Mouse (Mus musculus) ES-Bruce4 (cell line): ENCODE measurements around the gene Mocs3. TPM values are rescaled to one million over a fixed set of nuclear protein-coding genes. Genes with fewer than 3 reads are reported as not detected.

Experiments used
- H3K27ac ChIP-seq: 2 replicates; pipeline ENCODE4 v1.5.1; 2012; ENCODE audit warnings: low read length, inconsistent platforms; ENCODE audit not compliant: insufficient read depth
- H3K27me3 ChIP-seq: 2 replicates; pipeline ENCODE4 v1.6.1; 2012; ENCODE audit warnings: mild to moderate bottlenecking, low read length, inconsistent platforms; ENCODE audit not compliant: control insufficient read depth, poor library complexity, insufficient read depth, severe bottlenecking
- H3K36me3 ChIP-seq: 2 replicates; pipeline ENCODE4 v1.6.1; 2012; ENCODE audit warnings: inconsistent platforms, mild to moderate bottlenecking, low read length, moderate library complexity; ENCODE audit not compliant: control insufficient read depth, poor library complexity, insufficient read depth, severe bottlenecking
- H3K4me1 ChIP-seq: one replicate; pipeline ENCODE4 v1.8.1; 2011; ENCODE audit warnings: low read length; ENCODE audit not compliant: control insufficient read depth, insufficient read depth
- H3K4me3 ChIP-seq: 2 replicates; pipeline ENCODE4 v1.5.1; 2011; ENCODE audit warnings: low read depth, mild to moderate bottlenecking, low read length
- H3K9ac ChIP-seq: 2 replicates; pipeline ENCODE4 v1.6.1; 2012; ENCODE audit warnings: low read depth, mild to moderate bottlenecking, inconsistent platforms; ENCODE audit not compliant: poor library complexity, severe bottlenecking
- H3K9me3 ChIP-seq: replicated peaks from 2 replicates; pipeline ENCODE4 v1.6.1; 2012; ENCODE audit warnings: mild to moderate bottlenecking, low read length, inconsistent platforms; ENCODE audit not compliant: control insufficient read depth, poor library complexity, insufficient read depth, severe bottlenecking
- CTCF ChIP-seq: IDR thresholded peaks from one replicate; pipeline ENCODE4 v1.8.1; 2011; ENCODE audit warnings: low read depth, low read length
- EP300 ChIP-seq: IDR thresholded peaks from 2 replicates; pipeline ENCODE4 v1.6.1; 2011; ENCODE audit warnings: low read depth, low read length; ENCODE audit not compliant: insufficient read depth
- POLR2A ChIP-seq: IDR thresholded peaks from one replicate; pipeline ENCODE4 v1.8.1; 2011; ENCODE audit warnings: low read length; ENCODE audit not compliant: insufficient read depth
- polyA plus RNA-seq: library from polyadenylated mRNA; stranded (reverse); fragments of >200 nt; gene quantifications from 2 replicates; pipeline ENCODE4 v1.2.4, GENCODE M21; 2011; ENCODE audit warnings: low read depth; ENCODE audit not compliant: missing spikeins, insufficient read depth, insufficient read length

The Mocs3 gene
- polyA plus RNA-seq, 1 experiment: 3.2 TPM

DNA sequence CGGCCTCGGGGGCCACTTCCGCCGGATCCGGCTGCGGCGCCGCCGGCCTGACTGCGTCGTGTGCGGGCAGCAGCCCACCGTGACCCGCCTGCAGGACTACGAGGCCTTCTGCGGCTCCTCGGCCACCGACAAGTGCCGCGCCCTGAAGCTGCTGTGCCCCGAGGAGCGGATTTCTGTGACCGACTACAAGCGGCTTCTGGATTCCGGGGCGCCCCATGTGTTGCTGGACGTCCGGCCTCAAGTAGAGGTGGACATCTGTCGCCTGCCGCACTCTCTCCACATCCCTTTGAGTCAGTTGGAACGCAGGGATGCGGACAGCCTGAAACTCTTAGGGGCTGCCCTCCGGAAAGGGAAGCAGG, 1.0 kb downstream of the Mocs3 start:
- Histone ChIP-seq H3K27me3 (no peaks in the 10 kb centered on the region), H3K9ac (peak overlapping the region; percentile 87), H3K4me1 (peaks cover 2% of the 10 kb centered on the region), H3K36me3 (peaks cover 6% of the 10 kb centered on the region; the same call in 1 of the 2 replicates), H3K4me3 (peak overlapping the region; percentile 95), H3K27ac (no peak overlapping the region), H3K9me3 (no peaks in the 10 kb centered on the region)
- TF ChIP-seq CTCF (no peak), POLR2A (no peak), EP300 (no peak)

DNA sequence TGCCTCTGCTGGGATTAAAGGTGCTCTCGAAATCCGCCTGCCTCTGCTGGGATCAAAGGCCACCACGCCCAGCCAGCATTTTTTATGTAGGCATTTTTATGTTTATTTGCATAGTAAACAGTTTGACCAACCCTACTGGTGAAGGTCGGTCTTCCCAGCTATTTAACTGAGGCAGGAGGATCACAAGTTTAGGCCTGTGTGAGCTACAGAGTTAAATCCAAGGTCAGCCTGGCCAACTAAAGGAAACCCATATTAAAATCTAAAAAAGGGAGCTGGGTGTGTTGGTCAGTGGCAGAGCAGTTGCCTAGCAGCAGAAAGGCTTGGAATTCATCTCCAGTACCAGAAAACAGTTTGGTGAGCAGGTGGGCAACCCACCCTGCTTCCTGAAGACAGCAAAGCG, 2.9 kb downstream of the Mocs3 start:
- Histone ChIP-seq H3K9me3 (peaks cover 6% of the 10 kb centered on the region; the same call in 1 of the 2 replicates), H3K27me3 (no peaks in the 10 kb centered on the region), H3K4me3 (no peak overlapping the region), H3K4me1 (peaks cover 2% of the 10 kb centered on the region), H3K27ac (no peak overlapping the region), H3K9ac (no peak overlapping the region), H3K36me3 (0 out of 2 replicates have a peak, but pooled peaks cover 2% of the 10 kb centered on the region)
- no peak for TF ChIP-seq CTCF
- no peak for TF ChIP-seq POLR2A
- TF ChIP-seq EP300: no peak

DNA sequence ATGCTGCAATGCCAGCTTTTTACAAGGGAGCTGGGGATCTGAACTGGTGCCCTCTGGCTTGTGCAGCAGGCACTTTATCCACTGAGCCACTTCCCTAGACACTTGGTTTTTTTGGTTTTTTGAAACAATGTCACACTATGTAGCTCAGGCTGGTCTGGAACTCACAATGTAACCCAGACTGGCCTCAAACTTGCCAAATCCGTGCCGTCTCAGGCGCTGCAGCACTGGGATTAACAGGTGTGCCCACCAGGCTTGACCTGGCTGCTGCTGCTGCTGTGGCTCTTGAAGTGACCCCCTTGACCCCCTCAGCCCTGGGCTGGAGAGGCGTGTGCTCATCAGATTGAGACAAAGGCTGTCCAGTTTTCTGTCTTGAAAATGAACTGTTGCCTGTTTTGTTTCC, 7.9 kb downstream of the Mocs3 start:
- Histone ChIP-seq H3K36me3 (no peaks in the 10 kb centered on the region), H3K4me3 (no peak overlapping the region), H3K9me3 (peaks cover 7% of the 10 kb centered on the region; the same call in 1 of the 2 replicates), H3K27ac (no peak overlapping the region), H3K9ac (no peak overlapping the region), H3K27me3 (no peaks in the 10 kb centered on the region), H3K4me1 (no peaks in the 10 kb centered on the region)
- TF ChIP-seq EP300: no peak

DNA sequence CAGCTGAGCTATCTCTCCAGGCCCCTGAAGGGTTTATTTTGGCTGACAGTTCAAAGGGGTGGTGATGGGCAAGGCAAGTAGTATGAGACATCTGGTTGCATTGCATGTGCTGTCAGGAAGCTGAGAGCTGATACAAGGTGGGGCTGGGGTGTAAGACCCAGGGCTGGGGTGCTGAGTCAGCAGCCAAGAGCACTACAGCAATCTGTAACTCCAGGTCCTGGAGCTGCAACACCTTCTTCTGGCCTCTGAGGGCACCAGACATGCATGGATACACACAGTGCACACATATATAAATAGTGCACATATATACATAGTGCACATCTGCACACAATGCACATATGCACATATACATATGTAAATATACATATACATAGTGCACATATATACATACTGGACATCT, 12.4 kb downstream of the Mocs3 start:
- no peak overlapping the region for H3K4me3 ChIP-seq
- H3K27me3 ChIP-seq: no peaks in the 10 kb centered on the region
- TF ChIP-seq POLR2A (no peak), EP300 (no peak), CTCF (no peak)
- no peaks in the 10 kb centered on the region for H3K36me3 ChIP-seq
- H3K9me3 ChIP-seq: 0 out of 2 replicates have a peak, but pooled peaks cover 3% of the 10 kb centered on the region
- no peak overlapping the region for H3K27ac ChIP-seq
- H3K9ac ChIP-seq: no peak overlapping the region
- no peaks in the 10 kb centered on the region for H3K4me1 ChIP-seq

DNA sequence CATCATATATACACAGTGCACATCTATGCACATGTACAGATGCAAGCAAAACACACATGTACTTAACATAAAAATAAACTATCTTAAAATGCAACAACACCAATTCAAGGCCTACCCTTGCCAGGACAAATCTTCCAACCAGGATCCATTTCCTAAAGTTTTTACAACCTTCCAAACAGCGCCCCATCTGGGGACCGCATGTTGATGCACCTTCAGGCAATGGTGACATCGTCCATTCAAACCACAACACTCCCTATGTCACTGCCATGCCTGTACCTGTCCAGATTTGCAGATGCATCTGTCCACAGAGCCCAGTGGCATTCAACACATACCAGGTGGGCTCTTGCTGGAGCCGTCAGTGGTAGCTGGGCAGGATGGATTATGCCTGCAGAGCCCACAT, 12.9 kb downstream of the Mocs3 start:
- TF ChIP-seq CTCF (peak; percentile 30), POLR2A (no peak)
- 0 out of 2 replicates have a peak, but pooled peaks cover 2% of the 10 kb centered on the region for H3K9me3 ChIP-seq
- H3K4me3 ChIP-seq: no peak overlapping the region
- no peak overlapping the region for H3K9ac ChIP-seq
- H3K4me1 ChIP-seq: no peaks in the 10 kb centered on the region
- H3K27me3 ChIP-seq: no peaks in the 10 kb centered on the region
- no peaks in the 10 kb centered on the region for H3K36me3 ChIP-seq
- H3K27ac ChIP-seq: no peak overlapping the region

DNA sequence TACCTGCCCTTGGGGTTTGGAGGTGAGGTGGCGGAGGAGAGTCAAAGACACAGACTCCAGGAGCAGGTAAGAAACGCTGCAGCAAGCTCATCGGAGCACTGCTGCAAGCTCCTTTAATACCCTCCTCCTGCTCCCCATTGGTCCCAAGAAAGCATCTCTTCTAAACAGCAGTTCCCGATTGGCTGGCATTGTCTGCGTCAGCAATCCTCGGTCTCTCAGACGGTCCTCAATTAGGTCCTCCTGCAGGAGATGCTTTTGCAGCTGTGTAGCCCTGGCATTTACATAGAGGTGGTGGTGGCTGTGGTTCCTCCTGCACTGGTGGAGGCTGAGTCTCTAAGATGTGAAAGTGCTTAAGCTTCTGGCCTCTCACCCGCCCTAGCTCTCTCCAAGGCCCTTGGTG, 15.1 kb downstream of the Mocs3 start:
- Histone ChIP-seq H3K4me3 (no peak overlapping the region), H3K27ac (no peak overlapping the region), H3K9me3 (no peaks in the 10 kb centered on the region), H3K27me3 (no peaks in the 10 kb centered on the region), H3K36me3 (no peaks in the 10 kb centered on the region), H3K4me1 (no peaks in the 10 kb centered on the region), H3K9ac (no peak overlapping the region)
- TF ChIP-seq EP300 (no peak), CTCF (no peak), POLR2A (no peak)
